Mouse (Mus musculus) right cerebral cortex, adult 2 months (tissue): Measurements from ENCODE around the gene Nexn.
"Not testable (repeated sequence)": the region's sequence is repeated elsewhere in the genome, so short reads cannot be mapped to it uniquely, and the experiment has no call there.

Source experiments
- DNase-seq, 2 experiments: peaks; one replicate each; pipeline ENCODE4 v3.0.0; 2021 to 2022; ENCODE audit warnings: low spot score in 2 of 2

The Nexn gene

GRCm38 (mm10) chr3:152199125-152199524 lies 67.0 kb downstream of the Nexn start:
- no peak for DNase-seq

GRCm38 (mm10) chr3:152197246-152197645 lies 68.9 kb downstream of the Nexn start:
- not testable (repeated sequence) for DNase-seq

GRCm38 (mm10) chr3:152193635-152194097 lies 72.5 kb downstream of the Nexn start:
- peak; percentile 92 for DNase-seq

- DNase-seq = no peak
Measured at GRCm38 (mm10) chr3:152193177-152193576, 73.0 kb downstream of the Nexn start.

GRCm38 (mm10) chr3:152192238-152192931 lies 73.8 kb downstream of the Nexn start:
- no peak for DNase-seq

- DNase-seq = no peak
Measured at GRCm38 (mm10) chr3:152191791-152192237, 74.3 kb downstream of the Nexn start.

GRCm38 (mm10) chr3:152190679-152191477 lies 75.3 kb downstream of the Nexn start:
- DNase-seq = no peak

GRCm38 (mm10) chr3:152189306-152189705 lies 76.8 kb downstream of the Nexn start:
- no peak for DNase-seq
